Comparison of ENCODE assay signal across 17 mouse cellular contexts in genomic region chr4:48545966-48546365, GRCm38 (mm10). TPM values are rescaled to one million over a fixed set of nuclear protein-coding genes. Genes with fewer than 3 reads are reported as not detected.
A peak's percentile ranks its signal among the peaks of the same experiment; 100 is the strongest.
DNase-seq lines count a peak whose midpoint lies in the region; ATAC-seq and TF ChIP-seq lines count a peak whose summit lies in the region.
"Had no signal": no experiment of that assay in that cellular context is flagged by ENCODE, and none has a peak within 500 bp of the region (broad histone marks: within the 10 kb centered on the region; RNA-seq: fewer than 3 reads in every experiment).

No protein-coding gene starts in this region.

- intact Hi-C loops in gastrocnemius, adult 2 months (cut with DNase I): loop anchor here (5.0 to 10.0 kb wide), 2 partner anchors 74 to 501 kb away; partner anchors contain the start of genes Nr4a3 and Tex10
- intact Hi-C loops in gastrocnemius, postnatal 36 days (cut with DNase I): no loop called here

- H3K4me3 ChIP-seq in gastrocnemius, adult 2 months: no peak overlapping the region
- no peak overlapping the region for H3K4me3 ChIP-seq in layer of hippocampus, adult 2 months
- no peak overlapping the region for H3K4me3 ChIP-seq in forebrain, embryonic 15.5 days
- no peak overlapping the region for H3K4me3 ChIP-seq in midbrain, embryonic 13.5 days (replicated peaks)
- H3K4me3 ChIP-seq: embryonic facial prominence, embryonic 15.5 days had no signal

- no peaks in the 10 kb centered on the region for H3K9me3 ChIP-seq in forebrain, embryonic 15.5 days
- H3K9me3 ChIP-seq in midbrain, embryonic 13.5 days: no peaks in the 10 kb centered on the region
- H3K9me3 ChIP-seq: embryonic facial prominence, embryonic 15.5 days had no signal

- peaks cover 84% of the 10 kb centered on the region for H3K4me1 ChIP-seq in forebrain, embryonic 15.5 days
- peaks cover 85% of the 10 kb centered on the region for H3K4me1 ChIP-seq in midbrain, embryonic 13.5 days (replicated peaks)

- no peak for DNase-seq in gastrocnemius, adult 2 months
- DNase-seq in gastrocnemius, postnatal 36 days: no peak
- DNase-seq in layer of hippocampus, adult 2 months (ENCODE audit: low spot score in 2 of 2): no peak
- no peak for DNase-seq in layer of hippocampus, adult 9-10 months (ENCODE audit: low spot score)
- no peak for DNase-seq in lung, postnatal 14 days
- no peak for DNase-seq in layer of hippocampus, postnatal 14 days (ENCODE audit: low spot score in 2 of 2)
- DNase-seq: adrenal gland, postnatal 25 days; cerebellum, adult 9-10 months; gastrocnemius, postnatal 25 days; heart, postnatal 14 days; kidney, postnatal 14 days; thymus, adult 18-20 months had no signal

- WGBS in forebrain, embryonic 15.5 days: 43% methylated on average over 12 of the region's 12 CpGs
- 38% methylated on average over 12 of the region's 12 CpGs for WGBS in midbrain, embryonic 13.5 days

- H3K4me2 ChIP-seq in forebrain, embryonic 15.5 days (replicated peaks): no peak overlapping the region
- H3K4me2 ChIP-seq in midbrain, embryonic 13.5 days (replicated peaks): 0 out of 2 replicates have a peak overlapping the region, but pooled peaks have one; percentile 29
- H3K4me2 ChIP-seq: embryonic facial prominence, embryonic 15.5 days; liver, embryonic 11.5 days had no signal

- H3K36me3 ChIP-seq in forebrain, embryonic 15.5 days: no peaks in the 10 kb centered on the region
- no peaks in the 10 kb centered on the region for H3K36me3 ChIP-seq in midbrain, embryonic 13.5 days
- H3K36me3 ChIP-seq: embryonic facial prominence, embryonic 15.5 days had no signal

- ATAC-seq in forebrain, embryonic 15.5 days (replicated peaks): no peak
- no peak for ATAC-seq in midbrain, embryonic 13.5 days
- ATAC-seq: intestine, postnatal 0 days had no signal

- H3K27me3 ChIP-seq in forebrain, embryonic 15.5 days: no peaks in the 10 kb centered on the region
- no peaks in the 10 kb centered on the region for H3K27me3 ChIP-seq in midbrain, embryonic 13.5 days
- H3K27me3 ChIP-seq: embryonic facial prominence, embryonic 15.5 days had no signal

- peak overlapping the region; percentile 46; the same call in 1 of the 2 replicates for H3K27ac ChIP-seq in gastrocnemius, adult 2 months
- H3K27ac ChIP-seq in layer of hippocampus, adult 2 months: 0 out of 2 replicates have a peak overlapping the region, but pooled peaks have one; percentile 25
- peak overlapping the region; percentile 60 for H3K27ac ChIP-seq in forebrain, embryonic 15.5 days (replicated peaks)
- peak overlapping the region; percentile 83 for H3K27ac ChIP-seq in midbrain, embryonic 13.5 days
- H3K27ac ChIP-seq: embryonic facial prominence, embryonic 15.5 days had no signal

- H3K9ac ChIP-seq in forebrain, embryonic 15.5 days (replicated peaks): no peak overlapping the region
- H3K9ac ChIP-seq in midbrain, embryonic 13.5 days (replicated peaks): peak overlapping the region; percentile 59; the same call in 1 of the 2 replicates
- H3K9ac ChIP-seq: embryonic facial prominence, embryonic 15.5 days had no signal

- no peak for TF ChIP-seq CTCF in gastrocnemius, adult 2 months (IDR thresholded peaks at IDR 0.05)
- no peak for TF ChIP-seq CTCF in layer of hippocampus, adult 2 months (conservative IDR thresholded peaks at IDR 0.05)

RNA-seq across cellular contexts. Expression of gene Msantd3, which starts 6.2 kb away (rescaled TPM):
- 10 to 100 TPM; 13.9 to 20.1 TPM for total RNA-seq in gastrocnemius, adult 2 months (2021)
- total RNA-seq in gastrocnemius, postnatal 36 days (2021): 10 to 100 TPM; 14.6 to 16.3 TPM
- total RNA-seq in layer of hippocampus, adult 2 months (2021): 10 to 100 TPM; 20.0 to 22.9 TPM
- polyA plus RNA-seq in forebrain, embryonic 15.5 days (2015; fragmentation: Nextera tagmentation; extraction: Ambion mirVana): 43.9 and 45.2 TPM in 2 replicates
- 45.6 and 50.3 TPM in 2 replicates for polyA plus RNA-seq in midbrain, embryonic 13.5 days (2015; fragmentation: Nextera tagmentation; extraction: Ambion mirVana)
- total RNA-seq in layer of hippocampus, postnatal 14 days (2021): 10 to 100 TPM; 30.6 to 32.7 TPM

RNA-seq across cellular contexts. Expression of gene Tmeff1, which starts 39.0 kb away (rescaled TPM):
- under 1 TPM; 0.38 to 0.98 TPM for total RNA-seq in gastrocnemius, adult 2 months (2021)
- total RNA-seq in gastrocnemius, postnatal 36 days (2021): 1 to 10 TPM in 1 of 2 experiments, under 1 TPM in 1; 0.57 to 1.2 TPM
- 100 to 1,000 TPM; 122 to 130 TPM for total RNA-seq in layer of hippocampus, adult 2 months (2021)
- 228 and 241 TPM in 2 replicates for polyA plus RNA-seq in forebrain, embryonic 15.5 days (2015; fragmentation: Nextera tagmentation; extraction: Ambion mirVana)
- polyA plus RNA-seq in midbrain, embryonic 13.5 days (2015; fragmentation: Nextera tagmentation; extraction: Ambion mirVana): 196 and 263 TPM in 2 replicates
- total RNA-seq in layer of hippocampus, postnatal 14 days (2021): 100 to 1,000 TPM; 138 to 147 TPM

Comparison
In these comparisons a context has a peak if more than half of its experiments do, and no peak if none do; other contexts are left out.
1. H3K27ac ChIP-seq: peak in every context shown above with its lines; median percentile 83 in midbrain, embryonic 13.5 days; 60 in forebrain, embryonic 15.5 days; 46 in gastrocnemius, adult 2 months; 25 in layer of hippocampus, adult 2 months.
2. RNA of gene Tmeff1, which starts 39.0 kb away (total RNA-seq): 138 to 147 TPM in layer of hippocampus, postnatal 14 days and 122 to 130 TPM in layer of hippocampus, adult 2 months; 0.57 to 1.2 TPM in gastrocnemius, postnatal 36 days and 0.38 to 0.98 TPM in gastrocnemius, adult 2 months; every median in the first group is over 10 times any median in the second.